Mouse (Mus musculus) limb, embryonic 12.5 days (tissue): ENCODE data around the gene Ctnnbip1. TPM values are rescaled to one million over a fixed set of nuclear protein-coding genes. Genes with fewer than 3 reads are reported as not detected.

ENCODE experiments used
- ATAC-seq: fragments of 200-750 bp; cut with Nextera tagmentation; 2 replicates; pipeline ENCODE4 v1.8.0; 2017; ENCODE audit warnings: low read depth, moderate TSS enrichment; ENCODE audit not compliant: insufficient number of reproducible peaks, insufficient read depth, low FRiP score, low TSS enrichment
- H3K27ac ChIP-seq: fragments of 300-500 bp; sonication (generic); 2 replicates; pipeline ENCODE4 v1.5.1; 2016; ENCODE audit warnings: mild to moderate bottlenecking, moderate library complexity
- H3K27me3 ChIP-seq: fragments of 300-500 bp; sonication (generic); 2 replicates; pipeline ENCODE4 v1.6.1; 2016; ENCODE audit warnings: mild to moderate bottlenecking, moderate library complexity
- H3K36me3 ChIP-seq: fragments of 300-500 bp; sonication (generic); 2 replicates; pipeline ENCODE4 v1.6.1; 2016; ENCODE audit warnings: mild to moderate bottlenecking, moderate library complexity
- H3K4me1 ChIP-seq: fragments of 300-500 bp; sonication (generic); replicated peaks from 2 replicates; pipeline ENCODE4 v1.6.1; 2016
- H3K4me2 ChIP-seq: fragments of 300-500 bp; sonication (generic); 2 replicates; pipeline ENCODE4 v1.6.1; 2016; ENCODE audit warnings: mild to moderate bottlenecking, moderate library complexity
- H3K4me3 ChIP-seq: fragments of 300-500 bp; sonication (generic); replicated peaks from 2 replicates; pipeline ENCODE4 v1.5.1; 2016; ENCODE audit warnings: mild to moderate bottlenecking
- H3K9ac ChIP-seq: fragments of 300-500 bp; sonication (generic); replicated peaks from 2 replicates; pipeline ENCODE4 v1.6.1; 2016; ENCODE audit warnings: mild to moderate bottlenecking, moderate library complexity
- H3K9me3 ChIP-seq: fragments of 300-500 bp; sonication (generic); 2 replicates; pipeline ENCODE4 v1.6.1; 2016; ENCODE audit warnings: mild to moderate bottlenecking, moderate library complexity
- WGBS: fragments of 180-500 bp; shearing (Covaris S2); methylation state at CpG from one replicate; pipeline ENCODE4 v1.1.7; 2016; 5-methylcytosine and 5-hydroxymethylcytosine counted together
- polyA plus RNA-seq: library from polyadenylated mRNA; unstranded; fragments of >200 nt; fragmentation: Nextera tagmentation; extraction: Ambion mirVana; gene quantifications from 2 replicates; pipeline ENCODE4 v1.2.1, GENCODE M21; 2016

The Ctnnbip1 gene
- polyA plus RNA-seq, 1 experiment from 2014 or later, result 92.3 TPM

GRCm38 (mm10) chr4:149546797-149547444, 28.9 kb downstream of the Ctnnbip1 start:
- no peak for ATAC-seq
- 81% methylated on average over 9 of the region's 9 CpGs for WGBS

GRCm38 (mm10) chr4:149547523-149547922, 29.5 kb downstream of the Ctnnbip1 start:
- no peak overlapping the region for H3K4me3 ChIP-seq
- peaks cover 65% of the 10 kb centered on the region for H3K36me3 ChIP-seq
- no peak for ATAC-seq
- H3K4me1 ChIP-seq, result no peaks in the 10 kb centered on the region
- H3K9me3 ChIP-seq, result no peaks in the 10 kb centered on the region
- no peaks in the 10 kb centered on the region for H3K27me3 ChIP-seq
- WGBS, result 78% methylated on average over 6 of the region's 6 CpGs
- no peak overlapping the region for H3K9ac ChIP-seq
- H3K4me2 ChIP-seq, result no peak overlapping the region
- no peak overlapping the region for H3K27ac ChIP-seq

More at GRCm38 (mm10) chr4:149546797-149547444, 28.9 kb downstream of the Ctnnbip1 start:
- Histone ChIP-seq H3K27ac (no peak overlapping the region), H3K4me1 (no peaks in the 10 kb centered on the region), H3K27me3 (no peaks in the 10 kb centered on the region), H3K9me3 (no peaks in the 10 kb centered on the region), H3K9ac (no peak overlapping the region), H3K4me2 (no peak overlapping the region), H3K4me3 (no peak overlapping the region), H3K36me3 (peaks cover 62% of the 10 kb centered on the region)

GRCm38 (mm10) chr4:149549221-149549925, 31.3 kb downstream of the Ctnnbip1 start:
- H3K4me2 ChIP-seq, result no peak overlapping the region
- H3K36me3 ChIP-seq, result peaks cover 56% of the 10 kb centered on the region
- no peaks in the 10 kb centered on the region for H3K27me3 ChIP-seq
- H3K4me1 ChIP-seq, result no peaks in the 10 kb centered on the region
- WGBS, result 61% methylated on average over 9 of the region's 9 CpGs
- no peak overlapping the region for H3K4me3 ChIP-seq
- ATAC-seq, result peak; percentile 58; the same call in 1 of the 2 replicates
- no peaks in the 10 kb centered on the region for H3K9me3 ChIP-seq
- H3K27ac ChIP-seq, result no peak overlapping the region
- no peak overlapping the region for H3K9ac ChIP-seq

- WGBS, result 75% methylated on average over 5 of the region's 5 CpGs
- ATAC-seq, result no peak
Observed at GRCm38 (mm10) chr4:149550866-149551265, 32.8 kb downstream of the Ctnnbip1 start.

GRCm38 (mm10) chr4:149551696-149552095, 33.7 kb downstream of the Ctnnbip1 start:
- no peak overlapping the region for H3K4me3 ChIP-seq
- no peaks in the 10 kb centered on the region for H3K9me3 ChIP-seq
- H3K4me1 ChIP-seq, result no peaks in the 10 kb centered on the region
- H3K9ac ChIP-seq, result no peak overlapping the region
- H3K27ac ChIP-seq, result no peak overlapping the region
- peaks cover 44% of the 10 kb centered on the region for H3K36me3 ChIP-seq
- H3K27me3 ChIP-seq, result no peaks in the 10 kb centered on the region
- no peak for ATAC-seq
- whole genome bisulfite sequencing, result 83% methylated on average over 5 of the region's 5 CpGs
- no peak overlapping the region for H3K4me2 ChIP-seq

More at GRCm38 (mm10) chr4:149550866-149551265, 32.8 kb downstream of the Ctnnbip1 start:
- H3K4me2 ChIP-seq, result no peak overlapping the region
- no peak overlapping the region for H3K4me3 ChIP-seq
- H3K27ac ChIP-seq, result no peak overlapping the region
- H3K4me1 ChIP-seq, result no peaks in the 10 kb centered on the region
- no peak overlapping the region for H3K9ac ChIP-seq
- H3K27me3 ChIP-seq, result no peaks in the 10 kb centered on the region
- no peaks in the 10 kb centered on the region for H3K9me3 ChIP-seq
- peaks cover 45% of the 10 kb centered on the region for H3K36me3 ChIP-seq

GRCm38 (mm10) chr4:149553834-149554233, 35.8 kb downstream of the Ctnnbip1 start:
- 76% methylated on average over 7 of the region's 7 CpGs for WGBS
- no peaks in the 10 kb centered on the region for H3K4me1 ChIP-seq
- no peak overlapping the region for H3K4me2 ChIP-seq
- no peak overlapping the region for H3K9ac ChIP-seq
- no peak for ATAC-seq
- no peak overlapping the region for H3K27ac ChIP-seq
- no peaks in the 10 kb centered on the region for H3K9me3 ChIP-seq
- H3K4me3 ChIP-seq, result no peak overlapping the region
- H3K36me3 ChIP-seq, result peaks cover 48% of the 10 kb centered on the region
- H3K27me3 ChIP-seq, result no peaks in the 10 kb centered on the region

- no peak overlapping the region for H3K9ac ChIP-seq
- no peaks in the 10 kb centered on the region for H3K27me3 ChIP-seq
- H3K4me1 ChIP-seq, result no peaks in the 10 kb centered on the region
- no peak overlapping the region for H3K27ac ChIP-seq
- H3K4me2 ChIP-seq, result no peak overlapping the region
- H3K9me3 ChIP-seq, result peaks cover 6% of the 10 kb centered on the region; the same call in 1 of the 2 replicates
- no peak overlapping the region for H3K4me3 ChIP-seq
- 86% methylated on average over 4 of the region's 4 CpGs for WGBS
- no peak for ATAC-seq
- H3K36me3 ChIP-seq, result peaks cover 59% of the 10 kb centered on the region
Observed at GRCm38 (mm10) chr4:149556111-149556510, 38.1 kb downstream of the Ctnnbip1 start.

- Histone ChIP-seq H3K36me3 (peaks cover 53% of the 10 kb centered on the region), H3K9ac (no peak overlapping the region), H3K27me3 (no peaks in the 10 kb centered on the region), H3K4me3 (no peak overlapping the region), H3K4me2 (no peak overlapping the region), H3K4me1 (peaks cover 4% of the 10 kb centered on the region; the same call in 1 of the 2 replicates), H3K27ac (no peak overlapping the region), H3K9me3 (peaks cover 6% of the 10 kb centered on the region; the same call in 1 of the 2 replicates)
- 96% methylated on average over 5 of the region's 5 CpGs for WGBS
- ATAC-seq, result no peak
Observed at GRCm38 (mm10) chr4:149557905-149558304, 39.9 kb downstream of the Ctnnbip1 start.

GRCm38 (mm10) chr4:149558389-149558788, 40.4 kb downstream of the Ctnnbip1 start:
- Histone ChIP-seq H3K36me3 (peaks cover 53% of the 10 kb centered on the region), H3K4me1 (peaks cover 6% of the 10 kb centered on the region; the same call in 1 of the 2 replicates), H3K27ac (no peak overlapping the region), H3K4me3 (no peak overlapping the region), H3K9me3 (peaks cover 6% of the 10 kb centered on the region; the same call in 1 of the 2 replicates), H3K27me3 (no peaks in the 10 kb centered on the region), H3K4me2 (no peak overlapping the region), H3K9ac (no peak overlapping the region)
- ATAC-seq, result no peak
- WGBS, result 91% methylated on average over 3 of the region's 3 CpGs

- WGBS, result 77% methylated on average over 4 of the region's 4 CpGs
- no peak overlapping the region for H3K9ac ChIP-seq
- ATAC-seq, result no peak
- H3K4me1 ChIP-seq, result peaks cover 20% of the 10 kb centered on the region
- H3K27ac ChIP-seq, result no peak overlapping the region
- H3K4me2 ChIP-seq, result no peak overlapping the region
- peaks cover 6% of the 10 kb centered on the region; the same call in 1 of the 2 replicates for H3K9me3 ChIP-seq
- H3K4me3 ChIP-seq, result no peak overlapping the region
- H3K36me3 ChIP-seq, result peaks cover 58% of the 10 kb centered on the region
- no peaks in the 10 kb centered on the region for H3K27me3 ChIP-seq
Observed at GRCm38 (mm10) chr4:149561392-149561791, 43.4 kb downstream of the Ctnnbip1 start.

GRCm38 (mm10) chr4:149561986-149562904, 44.2 kb downstream of the Ctnnbip1 start:
- Histone ChIP-seq H3K4me1 (peaks cover 20% of the 10 kb centered on the region), H3K4me2 (no peak overlapping the region), H3K9ac (no peak overlapping the region), H3K4me3 (no peak overlapping the region), H3K27me3 (no peaks in the 10 kb centered on the region), H3K27ac (no peak overlapping the region), H3K9me3 (peaks cover 6% of the 10 kb centered on the region; the same call in 1 of the 2 replicates), H3K36me3 (peaks cover 53% of the 10 kb centered on the region)
- WGBS, result 76% methylated on average over 21 of the region's 21 CpGs
- ATAC-seq, result no peak
